Mouse (Mus musculus) left cerebral cortex, postnatal 36 days (tissue): ENCODE measurements at regions not wholly inside any gene's neighbourhood (a gene's known extent, or its start where the extent isn't known, plus 50 kb on each side); places are given as distances from the start of the nearest gene placed in this dataset.

Source experiments
- DNase-seq, 2 experiments: peaks; one replicate each; pipeline ENCODE4 v3.0.0; 2021 to 2022; ENCODE audit warnings: low spot score in 2 of 2, mixed read lengths in 1 of 2
- intact Hi-C: fragments of 180-260 bp; cut with DNase I; formaldehyde crosslinking; loops from one replicate; pipeline ENCODE4 v1.15.1; 2025

GRCm38 (mm10) chr3:35099876-35100420 lies 449.7 kb downstream of the Sox2 start:
- intact Hi-C loops: loop anchor here (5.0 to 10.0 kb wide), 3 partner anchors 385 to 1148 kb away; no protein-coding TSS in a partner anchor
- DNase-seq: no peak

GRCm38 (mm10) chr3:35101286-35101685 lies 451.1 kb downstream of the Sox2 start:
- DNase-seq: no peak
- intact Hi-C loops: loop anchor here (10.0 kb wide), 2 partner anchors 384 to 866 kb away; no protein-coding TSS in a partner anchor

GRCm38 (mm10) chr3:35101951-35102350 lies 451.7 kb downstream of the Sox2 start:
- DNase-seq: no peak
- intact Hi-C loops: loop anchor here (10.0 kb wide), 2 partner anchors 383 to 867 kb away; no protein-coding TSS in a partner anchor

GRCm38 (mm10) chr3:35102715-35103591 lies 452.7 kb downstream of the Sox2 start:
- DNase-seq: peak; percentile 50 to 57
- intact Hi-C loops: loop anchor here (1.0 to 10.0 kb wide), 3 partner anchors 382 to 868 kb away; no protein-coding TSS in a partner anchor

- no peak for DNase-seq
- intact Hi-C loops: loop anchor here (10.0 kb wide), 2 partner anchors 380 to 870 kb away; no protein-coding TSS in a partner anchor
These were observed 454.7 kb downstream of the Sox2 start for GRCm38 (mm10) chr3:35104884-35105283.

- intact Hi-C loops: loop anchor here (10.0 kb wide), 2 partner anchors 379 to 871 kb away; no protein-coding TSS in a partner anchor
- no peak for DNase-seq
These were observed 455.9 kb downstream of the Sox2 start for GRCm38 (mm10) chr3:35106097-35106496.

GRCm38 (mm10) chr3:35133477-35133876 lies 483.3 kb downstream of the Sox2 start:
- no peak for DNase-seq
- intact Hi-C loops: no loop called here

GRCm38 (mm10) chr3:35141500-35142220 lies 491.5 kb downstream of the Sox2 start:
- intact Hi-C loops: loop anchor here (10.0 kb wide), 1 partner anchor 203 kb away; no protein-coding TSS in a partner anchor

GRCm38 (mm10) chr3:35142683-35143082 lies 492.5 kb downstream of the Sox2 start:
- intact Hi-C loops: loop anchor here (10.0 kb wide), 1 partner anchor 202 kb away; no protein-coding TSS in a partner anchor
- DNase-seq: no peak

More at GRCm38 (mm10) chr3:35141500-35142220, 491.5 kb downstream of the Sox2 start:
- DNase-seq: no peak

GRCm38 (mm10) chr3:35145569-35145968 lies 495.4 kb downstream of the Sox2 start:
- DNase-seq: no peak
- intact Hi-C loops: loop anchor here (10.0 kb wide), 1 partner anchor 199 kb away; no protein-coding TSS in a partner anchor

- DNase-seq: peak in 1 of 2 experiments; percentile 4
- intact Hi-C loops: loop anchor here (10.0 kb wide), 1 partner anchor 198 kb away; no protein-coding TSS in a partner anchor
These were observed 496.5 kb downstream of the Sox2 start for GRCm38 (mm10) chr3:35146681-35147080.

- peak; percentile 23 to 27 for DNase-seq
- intact Hi-C loops: loop anchor here (10.0 kb wide), 1 partner anchor 196 kb away; no protein-coding TSS in a partner anchor
These were observed 499.1 kb downstream of the Sox2 start for GRCm38 (mm10) chr3:35149251-35149691.

- intact Hi-C loops: no loop called here
- no peak for DNase-seq
These were observed 502.0 kb downstream of the Sox2 start for GRCm38 (mm10) chr3:35152191-35152590.

- DNase-seq: no peak
- intact Hi-C loops: no loop called here
These were observed 504.1 kb downstream of the Sox2 start for GRCm38 (mm10) chr3:35154266-35154665.

- intact Hi-C loops: no loop called here
These were observed 518.5 kb downstream of the Sox2 start for GRCm38 (mm10) chr3:35168676-35169075.

GRCm38 (mm10) chr3:35178759-35179440 lies 528.7 kb downstream of the Sox2 start:
- intact Hi-C loops: no loop called here
- no peak for DNase-seq

More at GRCm38 (mm10) chr3:35168676-35169075, 518.5 kb downstream of the Sox2 start:
- no peak for DNase-seq

GRCm38 (mm10) chr3:35208526-35208925 lies 545.4 kb upstream of the Atp11b start:
- intact Hi-C loops: no loop called here
- DNase-seq: no peak

GRCm38 (mm10) chr3:35219394-35219793 lies 534.5 kb upstream of the Atp11b start:
- no peak for DNase-seq
- intact Hi-C loops: no loop called here

GRCm38 (mm10) chr3:35221183-35221582 lies 532.7 kb upstream of the Atp11b start:
- DNase-seq: no peak
- intact Hi-C loops: loop anchor here (5.0 kb wide), 1 partner anchor 574 kb away; no protein-coding TSS in a partner anchor
